Mouse (Mus musculus) cortical plate, adult 2 months (tissue): ENCODE data around the gene Ttc28.

ENCODE experiments used
- CTCF ChIP-seq: fragments of 200-500 bp; IDR thresholded peaks from 2 replicates; pipeline ENCODE4 v1.5.1; 2011; ENCODE audit warnings: mild to moderate bottlenecking, control low read depth, low read length; ENCODE audit not compliant: insufficient read depth; ENCODE audit errors: extremely low read depth
- POLR2A ChIP-seq: fragments of 200-500 bp; IDR thresholded peaks from 2 replicates; pipeline ENCODE4 v1.6.1; 2011; ENCODE audit warnings: mild to moderate bottlenecking, low read length, control low read depth; ENCODE audit not compliant: insufficient read depth; ENCODE audit errors: extremely low read depth

GRCm38 (mm10) chr5:111310185-111310584 lies 430.6 kb downstream of the Ttc28 start:
- no peak for TF ChIP-seq CTCF
- no peak for TF ChIP-seq POLR2A
